Mouse (Mus musculus) bone marrow macrophage, adult 2 months (primary cell): ENCODE data around the gene Ifitm7. TPM values are rescaled to one million over a fixed set of nuclear protein-coding genes. Genes with fewer than 3 reads are reported as not detected.

Experiments used
- H3K27ac ChIP-seq: 2 replicates; pipeline ENCODE4 v1.5.1; 2012; ENCODE audit warnings: low read depth, low read length; ENCODE audit not compliant: insufficient read depth
- H3K4me1 ChIP-seq: 2 replicates; pipeline ENCODE4 v1.6.1; 2012; ENCODE audit warnings: low read length; ENCODE audit not compliant: control insufficient read depth, insufficient read depth
- H3K4me3 ChIP-seq: 2 replicates; pipeline ENCODE4 v1.5.1; 2012; ENCODE audit warnings: mild to moderate bottlenecking, low read length, moderate library complexity; ENCODE audit not compliant: insufficient read depth
- CTCF ChIP-seq: IDR thresholded peaks from 2 replicates; pipeline ENCODE4 v1.5.1; 2012; ENCODE audit warnings: low read depth, mild to moderate bottlenecking, low read length, moderate library complexity
- POLR2A ChIP-seq: IDR thresholded peaks from 2 replicates; pipeline ENCODE4 v1.6.1; 2012; ENCODE audit warnings: mild to moderate bottlenecking, low read depth, low read length, borderline replicate concordance
- polyA plus RNA-seq: library from polyadenylated mRNA; stranded (reverse); fragments of >200 nt; gene quantifications from 2 replicates; pipeline ENCODE4 v1.2.4, GENCODE M21; 2012; ENCODE audit not compliant: missing spikeins, insufficient read depth, insufficient read length

The Ifitm7 gene
- polyA plus RNA-seq, 1 experiment: not detected

DNA sequence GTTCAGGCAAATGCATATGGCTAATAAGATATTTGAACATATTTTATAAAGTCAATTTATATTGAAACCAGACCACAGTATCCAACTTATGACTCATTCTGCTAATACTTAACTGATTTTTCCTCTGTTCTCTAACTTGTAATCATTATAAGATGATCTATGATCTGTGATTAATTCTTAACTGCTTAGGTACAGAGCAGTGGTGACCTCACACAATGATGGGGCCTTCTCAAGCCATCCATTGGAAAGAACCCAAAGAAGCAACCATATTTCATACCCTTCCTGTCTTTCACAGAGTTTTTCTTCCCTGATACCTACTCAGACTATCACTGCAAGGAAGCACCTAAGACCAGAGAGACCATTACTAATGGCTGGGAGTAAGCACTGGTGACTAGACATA, 22.0 kb upstream of the Ifitm7 start:
- TF ChIP-seq CTCF: no peak
- TF ChIP-seq POLR2A: no peak
- no peak overlapping the region for H3K27ac ChIP-seq
- no peak overlapping the region for H3K4me3 ChIP-seq
- no peaks in the 10 kb centered on the region for H3K4me1 ChIP-seq

DNA sequence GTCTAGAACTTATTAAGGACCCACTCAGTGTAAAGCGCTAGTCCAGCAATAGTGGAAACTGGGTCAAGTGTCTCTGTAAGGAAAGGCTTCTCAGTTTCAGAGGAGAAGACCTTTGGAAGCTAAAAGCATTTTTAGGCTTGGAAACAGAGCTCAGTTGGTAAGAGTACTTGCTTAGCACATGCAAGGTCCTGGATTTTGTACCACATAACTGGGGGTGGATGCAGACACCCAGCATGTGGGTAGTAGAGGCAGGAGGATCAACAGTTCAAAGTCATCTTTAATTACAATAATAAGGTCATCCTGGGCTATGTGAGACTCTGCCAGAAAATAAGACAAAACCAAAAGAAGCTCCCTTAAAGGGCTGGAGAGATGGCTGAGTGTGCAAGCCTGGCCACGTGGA, 21.4 kb upstream of the Ifitm7 start:
- TF ChIP-seq POLR2A (no peak), CTCF (no peak)
- H3K27ac ChIP-seq: no peak overlapping the region
- H3K4me1 ChIP-seq: no peaks in the 10 kb centered on the region
- no peak overlapping the region for H3K4me3 ChIP-seq

DNA sequence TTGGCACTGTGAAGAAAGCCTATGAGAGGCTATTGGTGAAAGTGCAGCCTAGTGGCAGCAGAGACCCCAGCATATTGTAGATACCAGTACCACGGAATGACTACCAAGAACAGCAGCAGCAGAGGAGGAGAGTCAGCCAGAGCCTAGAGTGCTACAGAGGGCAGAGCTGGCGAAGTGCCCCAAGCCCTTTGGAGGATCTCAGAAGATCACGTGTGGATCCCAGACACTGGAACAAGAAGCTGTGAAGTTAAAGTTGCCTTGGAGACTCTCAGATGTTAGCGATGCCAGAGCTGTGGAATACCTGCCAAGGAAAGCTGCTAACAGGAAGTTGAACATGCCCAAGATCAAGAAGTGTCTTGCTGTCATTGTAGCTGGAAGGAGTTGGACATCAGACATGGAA, 18.6 kb upstream of the Ifitm7 start:
- Histone ChIP-seq H3K4me3 (no peak overlapping the region), H3K4me1 (no peaks in the 10 kb centered on the region), H3K27ac (no peak overlapping the region)
- TF ChIP-seq POLR2A (no peak), CTCF (no peak)

DNA sequence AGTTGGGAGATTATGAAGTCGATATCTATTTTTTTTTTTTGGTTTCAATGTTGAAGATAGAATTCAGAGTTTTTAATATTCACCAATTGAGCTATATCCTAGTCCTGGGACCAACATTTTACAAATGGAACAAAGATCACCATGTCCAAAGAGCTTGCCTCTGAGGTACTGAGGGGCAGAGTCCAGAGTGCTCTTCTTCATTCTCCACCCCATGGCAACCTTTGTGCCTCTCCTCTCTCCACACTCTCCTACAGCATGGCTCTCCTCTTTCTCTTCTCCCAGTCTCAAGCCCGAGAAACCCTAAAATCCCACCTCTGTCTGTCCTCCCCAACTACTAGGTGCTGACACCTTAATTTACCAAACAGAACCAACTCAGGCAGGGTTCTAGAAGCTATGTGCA, 18.0 kb upstream of the Ifitm7 start:
- H3K4me3 ChIP-seq: no peak overlapping the region
- H3K27ac ChIP-seq: no peak overlapping the region
- H3K4me1 ChIP-seq: no peaks in the 10 kb centered on the region
- TF ChIP-seq POLR2A (no peak), CTCF (no peak)

DNA sequence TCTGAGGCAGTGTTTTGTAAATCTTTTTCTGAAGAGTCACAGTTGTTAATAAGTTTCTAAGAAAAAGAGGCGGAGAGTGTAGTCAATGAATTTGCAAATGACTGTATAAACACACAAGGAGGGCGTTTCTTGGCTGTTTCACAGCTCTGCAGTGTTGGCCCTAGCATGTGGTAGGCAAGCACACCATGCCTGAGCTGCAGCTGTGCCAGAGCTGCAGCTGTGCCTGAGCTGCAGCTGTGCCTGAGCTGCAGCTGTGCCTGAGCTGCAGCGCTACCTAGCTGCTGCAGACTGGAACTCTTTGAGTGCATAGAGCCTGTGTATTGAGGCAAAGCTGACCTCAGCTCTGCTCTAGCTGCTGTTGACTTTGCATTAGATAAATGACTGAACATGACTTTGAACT, 17.5 kb upstream of the Ifitm7 start:
- no peak overlapping the region for H3K4me3 ChIP-seq
- H3K27ac ChIP-seq: no peak overlapping the region
- TF ChIP-seq CTCF (no peak), POLR2A (no peak)
- H3K4me1 ChIP-seq: no peaks in the 10 kb centered on the region

DNA sequence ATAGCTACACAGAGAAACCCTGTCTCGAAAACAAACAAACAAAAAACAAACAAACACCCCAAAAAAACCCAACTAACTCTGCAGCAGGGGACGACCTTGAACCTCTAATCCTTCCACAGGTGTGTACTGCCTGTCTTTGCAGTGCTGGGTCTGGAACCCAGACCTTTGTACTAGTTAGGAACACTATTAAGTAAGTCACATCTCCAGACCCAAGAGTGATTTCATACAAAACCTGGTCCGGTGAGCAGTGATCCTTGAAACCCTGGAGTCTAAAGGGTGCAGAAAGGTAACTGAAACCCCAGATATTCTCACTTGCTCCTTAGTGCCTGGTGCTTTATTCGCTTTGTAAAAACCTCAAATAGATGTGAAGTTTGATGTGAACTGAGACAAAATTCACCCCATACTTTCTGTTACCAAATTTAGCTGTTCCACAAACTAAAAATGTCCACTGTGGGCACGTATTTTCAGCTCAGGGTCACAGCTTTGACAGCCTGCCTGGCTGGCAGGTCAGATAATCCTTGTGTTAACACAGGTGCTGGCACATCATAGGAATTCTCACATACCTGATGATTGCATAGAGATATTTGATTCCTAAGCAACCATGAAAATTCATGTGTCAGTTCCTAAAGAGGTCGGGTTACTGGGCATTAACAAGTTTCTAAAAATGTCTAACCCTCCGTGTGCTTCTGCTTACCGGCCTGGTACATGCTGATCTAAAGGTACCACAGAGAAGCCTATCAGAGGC, 16.9 kb upstream of the Ifitm7 start:
- no peak overlapping the region for H3K4me3 ChIP-seq
- H3K4me1 ChIP-seq: no peaks in the 10 kb centered on the region
- TF ChIP-seq POLR2A: no peak
- TF ChIP-seq CTCF: no peak
- H3K27ac ChIP-seq: no peak overlapping the region

DNA sequence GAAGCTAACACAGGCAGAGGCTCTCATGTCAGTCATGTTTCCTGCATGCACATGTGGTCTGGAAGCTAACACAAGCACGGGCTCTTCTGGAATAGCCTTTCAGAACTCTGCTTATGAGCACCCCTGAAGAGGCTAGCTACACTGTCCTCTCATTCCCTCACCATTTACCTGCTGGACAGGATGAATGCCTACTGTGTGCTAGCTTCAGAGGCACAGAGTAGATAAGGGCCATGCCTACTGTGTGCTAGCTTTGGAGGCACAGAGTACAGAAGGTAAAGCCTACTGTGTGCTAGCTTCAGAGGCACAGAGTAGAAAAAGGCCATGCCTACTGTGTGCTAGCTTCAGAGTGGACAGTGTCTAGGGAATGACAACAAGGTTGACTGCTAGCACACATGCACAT, 7.8 kb upstream of the Ifitm7 start:
- H3K4me3 ChIP-seq: no peak overlapping the region
- H3K4me1 ChIP-seq: no peaks in the 10 kb centered on the region
- H3K27ac ChIP-seq: no peak overlapping the region
- TF ChIP-seq CTCF: no peak
- TF ChIP-seq POLR2A: no peak

DNA sequence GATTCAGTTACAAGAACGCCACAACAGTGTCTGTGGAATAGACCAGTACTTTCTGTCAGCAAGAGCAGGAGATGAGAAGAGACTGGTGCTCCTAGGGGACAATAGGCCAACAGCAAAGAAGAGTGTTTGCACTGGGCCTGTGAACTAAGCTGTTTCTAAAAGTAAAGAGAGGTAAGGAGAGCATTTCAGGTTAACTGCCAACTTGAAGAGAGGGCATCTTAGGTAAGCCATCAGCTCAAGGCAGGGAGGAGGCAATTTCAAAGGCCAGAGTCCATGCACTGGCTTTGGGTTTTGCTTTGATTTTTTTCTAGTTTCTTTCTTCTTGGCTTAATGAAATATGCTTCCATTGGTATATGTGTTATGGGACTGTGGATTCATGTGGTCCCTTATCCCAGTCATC, 7.4 kb upstream of the Ifitm7 start:
- Histone ChIP-seq H3K4me1 (no peaks in the 10 kb centered on the region), H3K27ac (no peak overlapping the region), H3K4me3 (no peak overlapping the region)
- TF ChIP-seq POLR2A (no peak), CTCF (no peak)

DNA sequence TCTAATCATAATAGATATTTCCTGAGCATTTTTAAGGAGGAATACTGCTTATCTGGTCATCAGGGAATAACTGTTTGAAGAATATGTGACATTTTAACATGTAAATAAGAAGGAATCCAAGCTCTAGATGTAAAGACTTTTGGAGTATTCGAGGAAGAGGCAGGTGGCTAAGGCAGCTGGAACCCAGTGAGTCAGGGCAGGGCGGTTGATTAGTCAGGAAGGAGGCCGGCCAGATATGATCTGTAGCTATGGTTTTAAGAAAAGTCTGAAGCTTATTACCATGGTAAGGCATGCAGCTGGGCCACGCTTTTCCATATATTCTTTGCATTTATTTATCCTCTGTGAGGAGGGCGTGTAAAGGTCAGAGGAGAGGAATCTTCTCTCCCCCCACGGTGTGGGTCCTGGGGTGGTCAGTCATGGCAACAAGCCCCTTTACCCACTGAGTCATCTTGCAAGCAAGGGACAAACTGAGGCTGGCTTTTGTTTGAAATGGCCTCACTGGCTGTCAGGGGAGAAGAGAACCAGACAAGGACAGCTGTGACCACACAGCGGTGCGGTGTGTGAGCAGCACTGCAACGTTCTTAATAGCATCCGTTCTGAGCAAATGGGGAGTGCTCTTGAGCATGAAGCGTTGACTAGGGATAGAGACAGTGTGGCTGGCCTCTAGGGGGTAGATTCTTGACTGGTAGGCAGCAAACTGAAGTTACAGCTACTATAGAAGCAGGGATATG, 6.0 kb upstream of the Ifitm7 start:
- H3K4me1 ChIP-seq: no peaks in the 10 kb centered on the region
- TF ChIP-seq POLR2A (no peak), CTCF (no peak)
- no peak overlapping the region for H3K4me3 ChIP-seq
- H3K27ac ChIP-seq: no peak overlapping the region

DNA sequence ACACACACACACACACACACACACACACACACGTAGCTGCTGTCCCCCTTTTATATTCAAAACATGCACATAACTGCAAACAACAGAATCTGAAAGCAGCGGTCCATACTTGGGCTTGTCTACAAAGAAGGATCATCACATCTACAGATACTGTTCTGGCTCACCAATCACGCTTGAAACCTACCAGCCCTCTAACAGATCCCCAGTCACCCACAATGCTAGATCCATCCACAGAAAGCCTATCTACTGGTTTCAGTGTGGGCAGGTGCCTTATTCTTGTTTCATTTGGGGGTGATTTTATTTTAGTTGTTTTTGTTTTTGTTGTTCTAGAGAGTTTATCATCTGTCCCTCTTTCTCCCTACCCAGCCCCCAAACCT, 503 bp downstream of the Ifitm7 start:
- TF ChIP-seq POLR2A (no peak), CTCF (no peak)
- no peak overlapping the region for H3K4me3 ChIP-seq

More for the DNA sequence above, 503 bp downstream of the Ifitm7 start:
- Histone ChIP-seq H3K4me1 (no peaks in the 10 kb centered on the region), H3K27ac (no peak overlapping the region)
